Mouse (Mus musculus) erythroblast, embryonic 14.5 days (primary cell): ENCODE results near the gene Krt20.

ENCODE experiments used
- GATA1 ChIP-seq: IDR thresholded peaks from 2 replicates; pipeline ENCODE4 v1.6.1; 2012; ENCODE audit warnings: low read length, inconsistent platforms, mixed read lengths
- TAL1 ChIP-seq: IDR thresholded peaks from 3 replicates; pipeline ENCODE4 v1.6.1; 2012; ENCODE audit warnings: low read length, inconsistent platforms, mixed read lengths

GRCm38 (mm10) chr11:99406186-99406585 lies 31.8 kb downstream of the Krt20 start:
- no peak for TF ChIP-seq GATA1
- no peak for TF ChIP-seq TAL1
